Mouse (Mus musculus) liver, embryonic 11.5 days (tissue): ENCODE data around the gene Hnrnpf. TPM values are rescaled to one million over a fixed set of nuclear protein-coding genes. Genes with fewer than 3 reads are reported as not detected.
A peak's percentile ranks its signal among the peaks of the same experiment; 100 is the strongest.

Source experiments
- ATAC-seq: fragments of 200-750 bp; cut with Nextera tagmentation; replicated peaks from 2 replicates; pipeline ENCODE4 v1.8.0; 2017; ENCODE audit warnings: moderate number of reproducible peaks, mild to moderate bottlenecking, moderate TSS enrichment, moderate library complexity; ENCODE audit not compliant: low FRiP score
- DNase-seq: peaks from one replicate; pipeline ENCODE4 v3.0.0-alpha.2; 2017; ENCODE audit warnings: low spot score
- H3K27ac ChIP-seq: fragments of 300-500 bp; sonication (generic); 2 replicates; pipeline ENCODE4 v1.5.1; 2014; ENCODE audit warnings: mild to moderate bottlenecking, low read depth, low read length, control low read depth
- H3K27me3 ChIP-seq: fragments of 300-500 bp; sonication (generic); replicated peaks from 2 replicates; pipeline ENCODE4 v1.6.1; 2014; ENCODE audit warnings: low read length, mixed read lengths; ENCODE audit not compliant: control insufficient read depth, insufficient read depth
- H3K36me3 ChIP-seq: fragments of 300-500 bp; sonication (generic); 2 replicates; pipeline ENCODE4 v1.6.1; 2014; ENCODE audit warnings: mild to moderate bottlenecking, low read length, moderate library complexity, mixed read lengths; ENCODE audit not compliant: control insufficient read depth, insufficient read depth
- H3K4me1 ChIP-seq: fragments of 300-500 bp; sonication (generic); replicated peaks from 2 replicates; pipeline ENCODE4 v1.6.1; 2014; ENCODE audit warnings: low read length, mixed read lengths; ENCODE audit not compliant: control insufficient read depth, insufficient read depth
- H3K4me2 ChIP-seq: fragments of 300-500 bp; sonication (generic); 2 replicates; pipeline ENCODE4 v1.6.1; 2014; ENCODE audit warnings: mild to moderate bottlenecking, control low read depth, moderate library complexity
- H3K4me3 ChIP-seq: fragments of 300-500 bp; sonication (generic); 2 replicates; pipeline ENCODE4 v1.5.1; 2014; ENCODE audit warnings: low read depth, low read length, control low read depth
- H3K9ac ChIP-seq: fragments of 300-500 bp; sonication (generic); 2 replicates; pipeline ENCODE4 v1.6.1; 2014; ENCODE audit warnings: low read depth, low read length, control low read depth
- H3K9me3 ChIP-seq: fragments of 300-500 bp; sonication (generic); 2 replicates; pipeline ENCODE4 v1.6.1; 2016; ENCODE audit warnings: low read length, inconsistent platforms, mixed read lengths; ENCODE audit not compliant: control insufficient read depth
- WGBS: fragments of 180-500 bp; shearing (Covaris S2); extraction: QIAGEN DNeasy Blood & Tissue Kit; methylation state at CpG from one replicate; pipeline ENCODE4 v1.1.7; 2014; 5-methylcytosine and 5-hydroxymethylcytosine counted together
- polyA plus RNA-seq: library from polyadenylated mRNA; unstranded; fragments of >200 nt; fragmentation: Nextera tagmentation; extraction: Ambion mirVana; gene quantifications from 2 replicates; pipeline ENCODE4 v1.2.1, GENCODE M21; 2014

The Hnrnpf gene
- polyA plus RNA-seq, 1 experiment from 2014 or later = 960 TPM

GRCm38 (mm10) chr6:117908424-117908900 lies 8.3 kb downstream of the Hnrnpf start:
- peak overlapping the region; percentile 97 for H3K4me2 ChIP-seq
- peak overlapping the region; percentile 100 for H3K9ac ChIP-seq
- under 1% methylated on average over 14 of the region's 14 CpGs for WGBS
- DNase-seq (no peak), ATAC-seq (no peak)
- peak overlapping the region; percentile 99 for H3K4me3 ChIP-seq
- H3K27me3 ChIP-seq = no peaks in the 10 kb centered on the region
- peaks cover 36% of the 10 kb centered on the region for H3K4me1 ChIP-seq
- peak overlapping the region; percentile 99 for H3K27ac ChIP-seq
- H3K36me3 ChIP-seq = peaks cover 2% of the 10 kb centered on the region; the same call in 1 of the 2 replicates
- H3K9me3 ChIP-seq = no peaks in the 10 kb centered on the region

GRCm38 (mm10) chr6:117910120-117910661 lies 10.1 kb downstream of the Hnrnpf start:
- ATAC-seq = no peak
- H3K27me3 ChIP-seq = no peaks in the 10 kb centered on the region
- no peak for DNase-seq
- H3K9ac ChIP-seq = peak overlapping the region; percentile 100
- 56% methylated on average over 6 of the region's 6 CpGs for WGBS
- no peak overlapping the region for H3K27ac ChIP-seq
- peak overlapping the region; percentile 97 for H3K4me2 ChIP-seq
- peaks cover 42% of the 10 kb centered on the region for H3K4me1 ChIP-seq
- H3K36me3 ChIP-seq = peaks cover 2% of the 10 kb centered on the region; the same call in 1 of the 2 replicates
- peak overlapping the region; percentile 99 for H3K4me3 ChIP-seq
- no peaks in the 10 kb centered on the region for H3K9me3 ChIP-seq

- Histone ChIP-seq H3K27me3 (no peaks in the 10 kb centered on the region), H3K4me3 (0 out of 2 replicates have a peak overlapping the region, but pooled peaks have one; percentile 2), H3K4me1 (peaks cover 55% of the 10 kb centered on the region), H3K4me2 (peak overlapping the region; percentile 33), H3K36me3 (peaks cover 5% of the 10 kb centered on the region; the same call in 1 of the 2 replicates), H3K9ac (no peak overlapping the region), H3K27ac (peak overlapping the region; percentile 16; the same call in 1 of the 2 replicates), H3K9me3 (no peaks in the 10 kb centered on the region)
- ATAC-seq = no peak
- no peak for DNase-seq
Measured at GRCm38 (mm10) chr6:117914541-117914940, 14.4 kb downstream of the Hnrnpf start.

GRCm38 (mm10) chr6:117916205-117916736 lies 16.1 kb downstream of the Hnrnpf start:
- no peak for DNase-seq
- Histone ChIP-seq H3K9ac (peak overlapping the region; percentile 93), H3K36me3 (peaks cover 7% of the 10 kb centered on the region; the same call in 1 of the 2 replicates), H3K4me2 (peak overlapping the region; percentile 82), H3K9me3 (no peaks in the 10 kb centered on the region), H3K4me1 (peaks cover 52% of the 10 kb centered on the region), H3K27me3 (no peaks in the 10 kb centered on the region), H3K27ac (peak overlapping the region; percentile 99), H3K4me3 (peak overlapping the region; percentile 76)
- WGBS = 1% methylated on average over 12 of the region's 12 CpGs
- no peak for ATAC-seq

- H3K9me3 ChIP-seq = no peaks in the 10 kb centered on the region
- peak overlapping the region; percentile 99 for H3K27ac ChIP-seq
- H3K9ac ChIP-seq = peak overlapping the region; percentile 93
- under 1% methylated on average over 61 of the region's 62 CpGs for WGBS
- peaks cover 12% of the 10 kb centered on the region; the same call in 1 of the 2 replicates for H3K36me3 ChIP-seq
- H3K4me1 ChIP-seq = peaks cover 47% of the 10 kb centered on the region
- H3K4me2 ChIP-seq = peak overlapping the region; percentile 82
- H3K4me3 ChIP-seq = peak overlapping the region; percentile 76
- ATAC-seq = peak; percentile 95
- H3K27me3 ChIP-seq = no peaks in the 10 kb centered on the region
- DNase-seq = peak; percentile 92
Measured at GRCm38 (mm10) chr6:117916737-117917426, 16.8 kb downstream of the Hnrnpf start.

GRCm38 (mm10) chr6:117917576-117917975 lies 17.5 kb downstream of the Hnrnpf start:
- no peaks in the 10 kb centered on the region for H3K9me3 ChIP-seq
- H3K27ac ChIP-seq = peak overlapping the region; percentile 99
- peak; percentile 76 for DNase-seq
- 2% methylated on average over 21 of the region's 21 CpGs for WGBS
- peak overlapping the region; percentile 82 for H3K4me2 ChIP-seq
- H3K36me3 ChIP-seq = peaks cover 16% of the 10 kb centered on the region; the same call in 1 of the 2 replicates
- H3K4me1 ChIP-seq = peaks cover 41% of the 10 kb centered on the region
- H3K4me3 ChIP-seq = peak overlapping the region; percentile 76
- no peaks in the 10 kb centered on the region for H3K27me3 ChIP-seq
- ATAC-seq = 0 out of 2 replicates have a peak, but pooled peaks have one; percentile 29
- H3K9ac ChIP-seq = peak overlapping the region; percentile 93

- H3K4me2 ChIP-seq = peak overlapping the region; percentile 82
- peak overlapping the region; percentile 99 for H3K27ac ChIP-seq
- peaks cover 19% of the 10 kb centered on the region; the same call in 1 of the 2 replicates for H3K36me3 ChIP-seq
- DNase-seq (no peak), ATAC-seq (no peak)
- no peaks in the 10 kb centered on the region for H3K9me3 ChIP-seq
- peak overlapping the region; percentile 93 for H3K9ac ChIP-seq
- H3K4me1 ChIP-seq = peaks cover 38% of the 10 kb centered on the region
- peak overlapping the region; percentile 76 for H3K4me3 ChIP-seq
- 41% methylated on average over 5 of the region's 5 CpGs for WGBS
- no peaks in the 10 kb centered on the region for H3K27me3 ChIP-seq
Measured at GRCm38 (mm10) chr6:117918043-117918442, 17.9 kb downstream of the Hnrnpf start.

GRCm38 (mm10) chr6:117920659-117921640 lies 20.8 kb downstream of the Hnrnpf start:
- Histone ChIP-seq H3K9me3 (no peaks in the 10 kb centered on the region), H3K4me1 (peaks cover 23% of the 10 kb centered on the region), H3K27ac (peak overlapping the region; percentile 11; the same call in 1 of the 2 replicates), H3K9ac (no peak overlapping the region), H3K36me3 (peaks cover 24% of the 10 kb centered on the region), H3K27me3 (no peaks in the 10 kb centered on the region), H3K4me2 (peak overlapping the region; percentile 82), H3K4me3 (0 out of 2 replicates have a peak overlapping the region, but pooled peaks have one; percentile 11)
- no peak for ATAC-seq
- 61% methylated on average over 3 of the region's 3 CpGs for WGBS
- no peak for DNase-seq
